Mouse (Mus musculus): ENCODE results near the gene Slc22a5.

Slc22a5 gene

DNA sequence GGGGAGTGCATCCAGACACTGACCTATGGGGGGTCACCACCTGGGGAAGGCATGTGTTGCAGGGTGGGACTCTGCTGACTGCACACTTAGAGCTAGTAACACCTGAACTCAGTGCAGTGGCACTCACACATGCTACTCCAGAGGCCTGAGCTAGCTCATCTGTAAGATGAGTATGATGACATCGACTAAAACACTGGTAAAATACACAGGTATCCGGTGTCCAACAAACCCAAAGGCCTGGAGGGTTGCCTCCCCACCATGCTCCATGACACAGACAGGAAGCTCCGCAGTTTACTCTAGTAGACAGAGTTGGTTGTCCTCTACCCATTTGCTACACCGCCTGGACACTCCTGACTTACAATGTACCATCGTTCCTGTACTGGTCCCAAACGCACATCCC is 71.9 kb downstream of the Slc22a5 start:
- Histone ChIP-seq H3K36me3 (ENCODE audit: insufficient read depth, low read length) (no peaks in the 10 kb centered on the region), H3K9me3 (ENCODE audit: low read length) (no peaks in the 10 kb centered on the region), H3K4me1 (replicated peaks; ENCODE audit: low read depth, low read length) (peaks cover 22% of the 10 kb centered on the region), H3K4me3 (replicated peaks; ENCODE audit: low read length) (no peak overlapping the region), H3K27me3 (ENCODE audit: insufficient read depth, low read length) (no peaks in the 10 kb centered on the region)
- no peak for TF ChIP-seq POU5F1 (IDR thresholded peaks at IDR 0.05; ENCODE audit: borderline replicate concordance, low read length)
- TF ChIP-seq NANOG (IDR thresholded peaks at IDR 0.05; ENCODE audit: borderline replicate concordance, low read length), result no peak
- TF ChIP-seq CTCF (conservative IDR thresholded peaks at IDR 0.05; ENCODE audit: low read length), result no peak

DNA sequence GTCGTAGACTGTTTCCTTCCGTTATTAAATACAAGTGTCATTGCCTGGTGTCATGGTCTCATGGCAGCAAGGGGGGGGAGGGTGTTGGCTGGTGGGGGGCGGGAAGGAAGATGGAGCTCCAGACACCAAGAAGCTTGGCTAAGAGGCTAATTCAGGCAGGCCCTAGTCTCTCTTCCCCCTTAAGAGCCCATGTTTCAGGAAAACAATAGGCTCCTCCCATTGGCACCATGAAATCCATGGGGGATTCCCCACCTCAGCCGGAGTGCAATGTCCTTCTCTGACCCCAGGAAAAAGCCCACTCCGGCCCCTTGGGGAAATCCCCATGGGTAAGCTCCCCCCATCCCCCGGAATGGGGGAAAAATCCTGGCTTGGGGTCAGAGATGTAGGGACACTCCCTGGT is 72.7 kb downstream of the Slc22a5 start:
- H3K27me3 ChIP-seq (ENCODE audit: insufficient read depth, low read length), result no peaks in the 10 kb centered on the region
- TF ChIP-seq CTCF (conservative IDR thresholded peaks at IDR 0.05; ENCODE audit: low read length), result no peak
- no peak for TF ChIP-seq POU5F1 (IDR thresholded peaks at IDR 0.05; ENCODE audit: borderline replicate concordance, low read length)
- no peak for TF ChIP-seq NANOG (IDR thresholded peaks at IDR 0.05; ENCODE audit: borderline replicate concordance, low read length)
- H3K4me3 ChIP-seq (replicated peaks; ENCODE audit: low read length), result no peak overlapping the region
- H3K4me1 ChIP-seq (replicated peaks; ENCODE audit: low read depth, low read length), result peaks cover 22% of the 10 kb centered on the region
- H3K36me3 ChIP-seq (ENCODE audit: insufficient read depth, low read length), result no peaks in the 10 kb centered on the region
- H3K9me3 ChIP-seq (ENCODE audit: low read length), result no peaks in the 10 kb centered on the region

DNA sequence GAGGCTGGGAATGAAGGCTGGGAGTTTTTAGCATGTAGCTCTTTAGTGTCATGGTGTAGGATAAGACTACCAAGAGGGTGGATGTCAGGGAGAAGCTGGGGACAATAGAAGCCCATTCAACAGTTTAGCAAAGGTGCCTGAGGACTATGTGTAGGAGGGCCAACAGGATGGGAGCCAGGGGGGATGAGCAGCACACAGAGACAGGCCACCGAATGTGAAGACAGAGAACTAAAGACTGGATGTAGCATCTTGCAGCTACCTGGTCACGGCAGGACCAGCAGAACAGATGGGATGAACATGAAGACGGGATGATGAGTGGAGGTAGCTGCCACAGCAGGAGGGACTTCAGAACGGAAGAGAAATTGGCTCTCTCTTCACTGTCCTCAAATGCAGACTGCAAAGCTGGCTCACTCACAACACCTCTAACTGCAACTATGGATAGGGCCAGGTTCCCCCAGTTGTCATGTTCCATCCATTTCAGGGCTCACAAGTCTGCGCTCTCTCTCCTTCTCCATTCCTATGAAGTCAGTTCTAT is 74.6 kb downstream of the Slc22a5 start:
- H3K4me1 ChIP-seq (replicated peaks; ENCODE audit: low read depth, low read length), result peaks cover 22% of the 10 kb centered on the region
- H3K27me3 ChIP-seq (ENCODE audit: insufficient read depth, low read length), result no peaks in the 10 kb centered on the region
- no peaks in the 10 kb centered on the region for H3K36me3 ChIP-seq (ENCODE audit: insufficient read depth, low read length)
- no peak overlapping the region for H3K4me3 ChIP-seq (replicated peaks; ENCODE audit: low read length)
- no peak for TF ChIP-seq POU5F1 (IDR thresholded peaks at IDR 0.05; ENCODE audit: borderline replicate concordance, low read length)
- TF ChIP-seq CTCF (conservative IDR thresholded peaks at IDR 0.05; ENCODE audit: low read length), result no peak
- no peak for TF ChIP-seq NANOG (IDR thresholded peaks at IDR 0.05; ENCODE audit: borderline replicate concordance, low read length)
- H3K9me3 ChIP-seq (ENCODE audit: low read length), result no peaks in the 10 kb centered on the region

DNA sequence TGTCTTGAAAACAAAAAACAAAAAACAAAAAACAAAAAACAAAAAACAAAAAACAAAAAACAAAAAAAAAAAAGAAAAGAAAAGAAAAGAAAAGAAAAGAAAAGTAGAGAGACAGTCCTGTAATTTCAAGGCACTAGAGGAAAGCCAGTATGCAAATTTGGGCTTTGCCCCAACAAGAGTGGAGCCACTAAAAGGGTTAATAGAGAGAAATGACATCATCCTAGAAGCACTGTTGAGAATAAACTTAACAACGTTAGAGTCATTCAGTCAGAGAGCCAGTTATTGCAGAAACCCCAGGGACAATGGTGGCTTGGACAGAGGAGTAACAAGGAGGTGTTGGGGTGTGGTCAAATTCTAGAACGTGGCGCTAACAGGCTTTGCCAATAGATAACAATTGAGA is 76.7 kb downstream of the Slc22a5 start:
- TF ChIP-seq NANOG (IDR thresholded peaks at IDR 0.05; ENCODE audit: borderline replicate concordance, low read length) (no peak), POU5F1 (IDR thresholded peaks at IDR 0.05; ENCODE audit: borderline replicate concordance, low read length) (no peak), CTCF (conservative IDR thresholded peaks at IDR 0.05; ENCODE audit: low read length) (no peak)
- Histone ChIP-seq H3K4me3 (replicated peaks; ENCODE audit: low read length) (no peak overlapping the region), H3K9me3 (ENCODE audit: low read length) (no peaks in the 10 kb centered on the region), H3K36me3 (ENCODE audit: insufficient read depth, low read length) (no peaks in the 10 kb centered on the region), H3K4me1 (replicated peaks; ENCODE audit: low read depth, low read length) (peaks cover 18% of the 10 kb centered on the region), H3K27me3 (ENCODE audit: insufficient read depth, low read length) (no peaks in the 10 kb centered on the region)
